Mouse (Mus musculus): ENCODE results near the gene Ust. TPM values are rescaled to one million over a fixed set of nuclear protein-coding genes. Genes with fewer than 3 reads are reported as not detected.

Gene Ust
- polyA plus RNA-seq, 1 experiment from 2014 or later, result 3.9 TPM

DNA sequence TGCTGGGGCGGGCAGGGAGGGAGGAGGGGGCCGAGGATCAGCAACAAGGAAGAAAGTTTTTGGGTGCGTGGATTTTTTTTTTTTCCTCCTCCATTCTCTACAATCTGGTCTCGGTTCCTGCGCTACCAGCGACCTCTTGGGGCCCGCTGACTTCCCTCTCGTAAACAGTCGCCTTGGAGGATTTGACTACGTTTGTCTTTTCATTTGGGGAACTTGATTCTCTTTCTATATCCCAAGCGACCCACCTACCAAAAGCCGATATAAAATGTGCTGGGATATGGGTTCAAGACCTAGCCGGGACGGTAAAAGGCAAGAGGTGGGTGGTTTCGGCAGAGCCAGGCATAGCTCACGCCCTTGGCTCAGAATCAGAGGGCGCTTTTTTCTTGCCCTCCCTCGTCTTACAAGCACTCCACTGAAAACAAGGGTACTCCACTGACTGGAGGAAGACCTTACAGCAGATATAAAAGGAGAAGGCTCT lies 428 bp upstream of the Ust start:
- under 1% methylated on average over 18 of the region's 18 CpGs for WGBS
- no peak for DNase-seq (ENCODE audit: low spot score)
- Histone ChIP-seq H3K9me3 (no peaks in the 10 kb centered on the region), H3K4me3 (peak overlapping the region; percentile 76), H3K27ac (replicated peaks) (peak overlapping the region; percentile 91), H3K4me1 (peaks cover 26% of the 10 kb centered on the region), H3K27me3 (replicated peaks; ENCODE audit: low read depth, poor library complexity, severe bottlenecking) (peaks cover 34% of the 10 kb centered on the region), H3K36me3 (replicated peaks) (peaks cover 4% of the 10 kb centered on the region; the same call in 1 of the 2 replicates)

DNA sequence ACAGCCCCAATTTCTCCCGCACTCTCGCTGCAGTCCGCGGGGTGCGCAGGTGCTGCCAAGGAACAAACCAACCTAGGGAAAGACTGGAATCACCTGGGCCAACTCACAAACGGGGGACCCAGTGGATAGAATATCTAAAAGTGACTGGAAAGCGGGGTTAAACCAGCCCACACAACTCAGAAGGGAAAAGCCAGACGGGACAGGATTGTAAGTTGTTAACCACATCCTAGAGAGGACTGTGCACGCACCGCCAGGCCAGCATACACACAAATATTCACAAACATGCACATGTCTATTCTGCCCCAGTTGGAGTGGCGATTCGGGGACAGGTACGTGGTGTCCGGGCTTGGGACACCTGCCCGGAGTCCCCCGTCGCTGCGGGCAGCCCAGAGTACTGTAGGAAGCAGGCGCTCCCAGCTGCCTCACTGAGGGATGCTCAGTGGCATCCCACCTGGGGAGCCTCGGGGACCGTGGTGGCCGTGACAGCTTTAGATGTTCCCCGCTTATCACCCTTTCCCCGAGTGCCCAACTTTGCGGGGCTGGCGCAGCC lies 959 bp downstream of the Ust start:
- Histone ChIP-seq H3K9me3 (no peaks in the 10 kb centered on the region), H3K27me3 (replicated peaks; ENCODE audit: low read depth, poor library complexity, severe bottlenecking) (peaks cover 34% of the 10 kb centered on the region), H3K27ac (replicated peaks) (peak overlapping the region; percentile 91), H3K36me3 (replicated peaks) (peaks cover 4% of the 10 kb centered on the region; the same call in 1 of the 2 replicates), H3K4me1 (peaks cover 33% of the 10 kb centered on the region), H3K4me3 (peak overlapping the region; percentile 76)
- no peak for DNase-seq (ENCODE audit: low spot score)
- under 1% methylated on average over 26 of the region's 26 CpGs for WGBS

DNA sequence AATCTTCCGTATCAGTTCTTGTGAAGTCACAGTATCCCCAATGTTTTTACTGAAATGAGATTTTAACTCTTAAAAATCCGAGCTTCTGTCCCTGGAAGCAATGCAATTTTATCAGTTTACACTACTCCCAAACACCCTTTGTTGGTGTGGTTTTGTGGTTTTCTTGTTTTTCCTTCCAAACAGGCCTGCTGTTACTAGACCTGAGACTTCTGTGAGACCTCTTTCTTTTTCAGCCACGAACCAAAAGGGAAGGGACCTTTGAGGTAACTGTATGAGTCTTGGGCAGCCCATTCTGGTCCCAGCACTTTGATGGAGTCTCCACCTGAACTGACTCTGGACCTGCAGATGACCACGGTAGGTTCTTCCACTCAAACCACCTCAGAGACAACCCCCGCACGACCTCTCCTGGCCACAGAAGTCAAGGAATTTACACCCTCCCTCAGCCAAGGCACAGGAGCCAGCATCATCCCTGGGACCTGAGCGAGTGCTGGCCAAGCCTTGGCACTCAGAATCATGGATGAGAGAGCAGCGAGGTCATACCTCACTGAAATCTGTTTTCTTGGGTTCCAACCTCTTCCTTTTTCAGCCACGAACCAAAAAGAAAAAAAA lies 1.6 kb downstream of the Ust start:
- peak; percentile 21 for DNase-seq (ENCODE audit: low spot score)
- H3K27me3 ChIP-seq (replicated peaks; ENCODE audit: low read depth, poor library complexity, severe bottlenecking), result peaks cover 34% of the 10 kb centered on the region
- 19% methylated on average over 9 of the region's 9 CpGs for WGBS

DNA sequence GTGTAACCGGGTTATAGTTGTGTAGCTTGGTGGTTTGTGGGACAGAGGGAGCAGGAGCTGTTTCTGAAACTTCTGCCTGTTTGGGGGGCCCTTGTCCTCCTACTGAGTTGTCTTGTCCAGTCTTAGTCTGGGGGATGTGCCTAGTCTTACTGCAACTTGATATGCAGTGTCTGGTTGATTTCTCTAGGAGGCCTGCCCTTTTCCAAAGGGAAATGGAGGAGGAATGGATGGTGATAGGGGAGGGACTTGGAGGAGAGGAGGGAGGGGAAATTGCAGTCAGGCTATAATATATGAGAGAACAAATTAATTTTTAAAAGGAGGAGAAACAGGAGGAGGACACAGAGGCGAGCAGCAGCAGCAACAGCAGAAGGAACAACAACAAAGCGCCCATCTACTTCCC lies 4.9 kb downstream of the Ust start:
- H3K36me3 ChIP-seq (replicated peaks), result peaks cover 4% of the 10 kb centered on the region; the same call in 1 of the 2 replicates
- WGBS, result 88% methylated on average over 3 of the region's 3 CpGs
- no peak overlapping the region for H3K27ac ChIP-seq (replicated peaks)
- H3K4me1 ChIP-seq, result peaks cover 25% of the 10 kb centered on the region
- no peaks in the 10 kb centered on the region for H3K9me3 ChIP-seq
- peaks cover 24% of the 10 kb centered on the region for H3K27me3 ChIP-seq (replicated peaks; ENCODE audit: low read depth, poor library complexity, severe bottlenecking)
- no peak overlapping the region for H3K4me3 ChIP-seq
- DNase-seq (ENCODE audit: low spot score), result no peak

More for the DNA sequence above, 1.6 kb downstream of the Ust start:
- Histone ChIP-seq H3K36me3 (replicated peaks) (peaks cover 4% of the 10 kb centered on the region; the same call in 1 of the 2 replicates), H3K4me1 (peaks cover 33% of the 10 kb centered on the region), H3K9me3 (no peaks in the 10 kb centered on the region), H3K27ac (replicated peaks) (no peak overlapping the region), H3K4me3 (peak overlapping the region; percentile 76)

DNA sequence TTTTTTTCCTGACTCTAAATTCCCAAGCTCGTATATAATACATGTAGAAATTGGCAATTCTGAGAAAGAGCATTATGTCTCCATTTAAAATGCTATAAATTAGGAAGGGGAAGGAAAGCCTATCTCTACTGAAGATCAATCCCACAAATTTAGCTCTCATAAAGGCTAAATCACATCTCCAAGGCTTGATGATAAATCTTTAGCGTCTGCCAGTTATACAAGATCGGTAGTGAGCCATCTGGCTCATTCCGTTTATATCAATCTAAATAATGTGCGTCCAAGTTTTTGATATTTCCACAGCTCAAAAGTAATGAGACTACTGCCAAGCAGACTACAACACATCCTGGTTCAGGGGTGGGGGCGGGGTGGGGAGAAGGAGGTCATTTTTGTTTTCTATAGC lies 6.4 kb downstream of the Ust start:
- Histone ChIP-seq H3K36me3 (replicated peaks) (peaks cover 4% of the 10 kb centered on the region; the same call in 1 of the 2 replicates), H3K9me3 (no peaks in the 10 kb centered on the region), H3K4me1 (peaks cover 12% of the 10 kb centered on the region), H3K27ac (replicated peaks) (no peak overlapping the region), H3K4me3 (no peak overlapping the region), H3K27me3 (replicated peaks; ENCODE audit: low read depth, poor library complexity, severe bottlenecking) (peaks cover 13% of the 10 kb centered on the region)
- DNase-seq (ENCODE audit: low spot score), result no peak
- WGBS, result 95% methylated on average over 6 of the region's 6 CpGs

DNA sequence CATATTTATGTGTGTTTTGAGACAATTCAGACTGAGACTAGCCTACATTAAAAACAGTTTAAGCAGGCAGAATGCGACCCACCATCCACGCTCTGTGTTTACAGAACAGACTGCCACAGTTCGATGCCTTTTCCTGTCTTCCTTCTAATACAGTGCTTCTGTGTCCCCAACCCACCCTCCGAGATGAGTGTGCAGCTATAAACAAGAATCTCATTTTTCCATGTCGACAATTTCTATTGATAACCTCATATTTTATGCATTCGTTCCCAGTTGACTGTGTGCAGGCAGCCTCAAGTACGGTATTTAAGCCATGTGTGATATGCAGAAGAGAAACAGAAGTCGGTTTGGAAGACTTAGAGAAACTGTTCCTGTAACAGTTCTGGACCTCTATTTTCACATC lies 6.9 kb downstream of the Ust start:
- 81% methylated on average over 8 of the region's 8 CpGs for WGBS
- H3K4me3 ChIP-seq, result no peak overlapping the region
- no peaks in the 10 kb centered on the region for H3K9me3 ChIP-seq
- H3K27ac ChIP-seq (replicated peaks), result no peak overlapping the region
- peaks cover 9% of the 10 kb centered on the region for H3K27me3 ChIP-seq (replicated peaks; ENCODE audit: low read depth, poor library complexity, severe bottlenecking)
- H3K4me1 ChIP-seq, result peaks cover 9% of the 10 kb centered on the region
- no peak for DNase-seq (ENCODE audit: low spot score)
- H3K36me3 ChIP-seq (replicated peaks), result peaks cover 4% of the 10 kb centered on the region; the same call in 1 of the 2 replicates

DNA sequence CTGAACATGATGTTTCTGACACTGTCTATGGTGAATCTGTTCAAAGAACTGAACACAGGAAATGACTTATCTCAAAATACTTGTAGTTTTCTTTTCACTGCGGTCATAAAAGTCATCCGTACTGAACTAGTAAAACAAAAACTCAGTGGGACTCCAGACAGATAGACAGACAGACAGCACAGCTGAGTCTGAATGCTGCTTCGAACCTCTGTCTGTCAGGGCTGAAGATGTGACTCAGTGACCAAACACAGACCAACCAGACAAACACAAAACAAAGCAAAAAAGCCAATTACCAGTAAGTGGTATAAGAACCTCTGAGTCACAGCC lies 12.4 kb downstream of the Ust start:
- Histone ChIP-seq H3K27me3 (replicated peaks; ENCODE audit: low read depth, poor library complexity, severe bottlenecking) (no peaks in the 10 kb centered on the region), H3K27ac (replicated peaks) (no peak overlapping the region), H3K4me1 (peaks cover 14% of the 10 kb centered on the region; the same call in 1 of the 2 replicates), H3K36me3 (replicated peaks) (no peaks in the 10 kb centered on the region), H3K4me3 (no peak overlapping the region), H3K9me3 (no peaks in the 10 kb centered on the region)
- WGBS, result 81% methylated on average over 3 of the region's 3 CpGs
- no peak for DNase-seq (ENCODE audit: low spot score)

DNA sequence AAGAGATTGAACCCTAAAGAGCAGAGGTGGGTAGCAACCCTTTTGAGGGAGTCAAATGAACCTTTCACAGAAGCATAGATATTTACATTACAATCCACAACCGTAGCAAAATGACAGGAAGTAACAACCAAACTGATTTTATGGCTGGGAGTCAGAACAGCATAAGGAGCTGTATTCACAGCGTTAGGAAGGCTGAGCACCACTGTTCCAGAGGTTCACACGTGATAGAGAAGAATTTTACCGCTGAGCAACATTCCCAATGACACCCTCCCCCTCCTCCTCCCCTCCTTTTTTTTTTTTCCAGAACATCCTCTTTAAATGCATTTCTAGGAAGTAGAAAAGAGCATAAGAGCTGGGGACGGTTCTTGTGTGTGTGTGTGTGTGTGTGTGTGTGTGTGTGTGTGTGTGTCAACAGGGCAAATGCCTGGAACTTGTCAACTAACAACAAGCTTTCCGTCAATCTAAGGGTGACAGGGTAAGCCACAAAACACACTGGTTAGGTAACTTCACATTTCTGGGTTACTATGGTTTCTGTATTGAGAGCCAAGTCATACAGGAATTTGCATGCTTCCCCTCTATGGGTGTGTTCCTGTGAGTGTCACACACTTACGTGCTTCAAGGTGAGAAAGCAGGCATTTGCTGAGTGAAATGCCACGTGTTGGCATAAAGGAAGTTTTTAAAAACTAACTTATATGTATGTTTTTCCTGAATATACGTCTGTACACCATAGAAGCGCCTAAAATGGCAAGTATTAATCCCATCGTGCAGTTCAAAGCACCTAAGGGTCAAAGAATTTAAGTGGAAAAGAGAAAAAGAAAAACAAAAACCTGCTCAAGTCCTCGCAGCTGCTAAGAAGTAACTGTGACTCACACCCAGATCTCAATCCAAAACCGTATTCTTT lies 13.0 kb downstream of the Ust start:
- 63% methylated on average over 13 of the region's 13 CpGs for WGBS
- Histone ChIP-seq H3K4me3 (no peak overlapping the region), H3K27me3 (replicated peaks; ENCODE audit: low read depth, poor library complexity, severe bottlenecking) (no peaks in the 10 kb centered on the region), H3K36me3 (replicated peaks) (no peaks in the 10 kb centered on the region), H3K27ac (replicated peaks) (no peak overlapping the region), H3K4me1 (peaks cover 14% of the 10 kb centered on the region; the same call in 1 of the 2 replicates), H3K9me3 (no peaks in the 10 kb centered on the region)
- no peak for DNase-seq (ENCODE audit: low spot score)

DNA sequence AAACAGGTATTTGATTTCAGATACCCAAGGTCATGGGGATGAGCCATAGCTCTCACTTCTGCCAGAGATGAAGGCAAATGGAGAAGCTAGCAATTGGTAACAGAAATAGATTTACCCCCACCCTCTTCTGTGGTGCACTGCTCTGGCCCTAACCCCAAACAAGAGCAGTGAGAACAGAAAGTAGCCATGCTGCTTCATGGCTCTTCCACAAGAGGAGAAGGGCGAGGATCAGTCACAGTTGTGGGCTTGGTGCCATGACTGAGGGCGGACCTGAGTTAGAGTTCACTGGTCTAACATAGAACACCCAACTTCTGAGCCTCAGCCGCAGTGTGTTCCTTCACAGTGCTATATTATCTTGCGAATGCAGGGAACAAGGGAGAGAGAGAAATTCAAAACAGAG lies 13.8 kb downstream of the Ust start:
- H3K27me3 ChIP-seq (replicated peaks; ENCODE audit: low read depth, poor library complexity, severe bottlenecking), result no peaks in the 10 kb centered on the region
- no peaks in the 10 kb centered on the region for H3K36me3 ChIP-seq (replicated peaks)
- no peak overlapping the region for H3K27ac ChIP-seq (replicated peaks)
- H3K9me3 ChIP-seq, result no peaks in the 10 kb centered on the region
- 87% methylated on average over 4 of the region's 4 CpGs for WGBS
- no peak overlapping the region for H3K4me3 ChIP-seq
- DNase-seq (ENCODE audit: low spot score), result no peak
- H3K4me1 ChIP-seq, result peaks cover 14% of the 10 kb centered on the region; the same call in 1 of the 2 replicates

DNA sequence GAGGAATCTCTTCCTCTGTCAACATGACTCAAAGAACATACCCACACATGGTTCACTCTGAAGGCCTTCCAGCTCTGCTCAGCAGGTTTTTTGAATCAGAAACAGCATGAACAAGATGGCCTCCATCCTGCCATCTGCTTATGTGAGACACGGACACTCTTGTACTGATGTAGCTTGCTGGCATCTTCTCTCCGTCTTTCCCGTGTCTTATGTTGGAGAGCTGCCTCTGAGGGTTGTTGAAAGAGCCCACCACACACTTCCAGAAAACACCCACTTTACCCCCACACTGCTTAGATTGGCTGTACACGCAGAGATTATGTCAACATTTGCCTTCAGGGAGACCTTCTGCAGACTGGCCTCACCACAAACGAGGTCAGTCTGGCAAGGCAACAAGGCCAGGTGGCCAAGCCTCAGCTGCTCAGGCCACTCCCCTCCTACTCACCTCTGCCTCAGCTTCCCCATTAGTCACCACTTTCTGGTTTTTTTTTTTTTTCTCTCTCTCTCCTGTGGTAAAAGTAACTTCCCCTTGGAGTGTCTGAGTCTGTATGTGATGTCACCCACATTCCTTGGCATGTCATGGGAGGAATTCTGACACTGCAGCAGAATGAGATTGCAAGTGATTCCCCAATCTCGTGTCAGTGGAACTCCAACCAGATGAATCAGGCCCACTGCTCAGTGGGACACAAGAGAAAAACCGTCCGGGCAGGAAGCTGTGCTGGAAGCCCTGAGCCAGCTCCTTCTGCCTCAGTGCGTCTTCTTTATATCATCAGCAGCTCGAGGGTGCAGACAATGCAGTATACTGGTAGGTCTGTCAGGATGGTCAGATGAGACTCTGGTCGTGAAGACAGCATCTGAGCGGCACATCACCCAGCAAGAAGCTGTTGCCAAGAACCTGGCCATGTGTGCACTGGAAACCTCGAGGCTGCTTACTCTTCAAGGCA lies 19.4 kb downstream of the Ust start:
- DNase-seq (ENCODE audit: low spot score), result no peak
- 82% methylated on average over 13 of the region's 13 CpGs for WGBS
- H3K36me3 ChIP-seq (replicated peaks), result no peaks in the 10 kb centered on the region

DNA sequence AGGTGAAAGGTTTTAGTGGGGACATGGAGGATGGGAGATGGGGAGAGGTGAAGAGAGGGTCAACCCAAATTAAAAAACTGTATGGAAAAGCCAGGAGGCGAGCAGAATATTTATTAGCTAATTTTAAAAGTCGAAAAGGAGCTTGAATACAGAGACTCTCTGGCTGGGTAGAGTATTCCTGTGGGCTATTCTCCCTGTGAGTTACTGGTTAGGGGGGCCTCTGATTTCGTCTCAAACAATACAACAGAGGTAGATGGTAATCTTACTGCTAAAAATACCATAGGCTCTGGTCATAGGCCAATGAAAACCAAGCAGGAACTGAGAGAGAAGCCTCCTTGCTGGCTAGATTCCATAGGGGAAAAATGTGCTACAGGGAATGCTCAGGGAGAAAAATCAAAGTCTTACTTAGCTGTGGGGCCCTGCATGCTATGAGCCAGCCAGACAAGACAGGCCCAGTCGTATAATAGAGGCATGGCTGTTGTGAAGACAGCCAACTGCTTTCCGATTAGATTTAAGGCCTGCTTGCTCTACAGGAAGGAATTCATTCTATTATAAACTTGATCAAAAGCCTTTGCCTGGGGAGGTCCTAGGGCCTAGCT lies 23.0 kb downstream of the Ust start:
- Histone ChIP-seq H3K4me3 (no peak overlapping the region), H3K9me3 (0 out of 2 replicates have a peak, but pooled peaks cover 4% of the 10 kb centered on the region), H3K36me3 (replicated peaks) (no peaks in the 10 kb centered on the region), H3K27me3 (replicated peaks; ENCODE audit: low read depth, poor library complexity, severe bottlenecking) (no peaks in the 10 kb centered on the region), H3K27ac (replicated peaks) (no peak overlapping the region), H3K4me1 (no peaks in the 10 kb centered on the region)
- 74% methylated on average over 5 of the region's 5 CpGs for WGBS
- no peak for DNase-seq (ENCODE audit: low spot score)

More for the DNA sequence above, 19.4 kb downstream of the Ust start:
- Histone ChIP-seq H3K27ac (replicated peaks) (no peak overlapping the region), H3K4me3 (no peak overlapping the region), H3K9me3 (no peaks in the 10 kb centered on the region), H3K27me3 (replicated peaks; ENCODE audit: low read depth, poor library complexity, severe bottlenecking) (no peaks in the 10 kb centered on the region), H3K4me1 (no peaks in the 10 kb centered on the region)

Data from embryonic facial prominence, embryonic 10.5 days (tissue).